Mouse (Mus musculus): ENCODE data around the gene Retreg3. TPM values are rescaled to one million over a fixed set of nuclear protein-coding genes. Genes with fewer than 3 reads are reported as not detected.

Gene Retreg3
- polyA plus RNA-seq, 1 experiment from 2014 or later: 14.6 TPM

- Histone ChIP-seq H3K4me1 (peaks cover 52% of the 10 kb centered on the region), H3K36me3 (replicated peaks) (no peaks in the 10 kb centered on the region), H3K4me3 (no peak overlapping the region), H3K9me3 (no peaks in the 10 kb centered on the region), H3K27ac (no peak overlapping the region), H3K27me3 (ENCODE audit: poor library complexity, severe bottlenecking) (peaks cover 34% of the 10 kb centered on the region)
- 88% methylated on average over 10 of the region's 10 CpGs for WGBS
- no peak for DNase-seq (ENCODE audit: extremely low spot score, low spot score)
Measured at GRCm38 (mm10) chr11:101142215-101142967, 22.7 kb upstream of the Retreg3 start.

DNA sequence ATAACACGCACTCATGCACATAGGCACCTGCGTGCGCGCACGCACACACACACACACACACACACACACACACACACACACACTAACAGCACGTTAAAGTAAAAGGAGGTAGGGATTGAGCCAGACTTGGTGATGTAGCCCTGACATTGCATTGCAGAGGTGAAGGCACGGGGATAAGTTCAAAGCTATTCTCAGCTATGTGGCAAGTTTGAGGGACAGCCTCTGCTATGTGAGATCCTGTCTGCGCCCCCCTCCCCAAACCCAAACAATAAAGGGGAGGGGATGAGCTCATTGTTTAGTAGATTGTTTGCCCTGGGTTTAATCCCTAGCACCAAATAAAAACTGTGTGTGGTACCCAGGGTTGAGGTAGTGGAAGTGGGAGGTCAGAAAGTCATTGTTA is 21.4 kb upstream of the Retreg3 start:
- 76% methylated on average over 8 of the region's 8 CpGs for whole genome bisulfite sequencing
- Histone ChIP-seq H3K27me3 (ENCODE audit: poor library complexity, severe bottlenecking) (peaks cover 34% of the 10 kb centered on the region), H3K9me3 (no peaks in the 10 kb centered on the region), H3K4me1 (peaks cover 47% of the 10 kb centered on the region), H3K4me3 (peak overlapping the region; percentile 44; the same call in 1 of the 2 replicates), H3K27ac (peak overlapping the region; percentile 84), H3K36me3 (replicated peaks) (no peaks in the 10 kb centered on the region)
- DNase-seq (ENCODE audit: extremely low spot score, low spot score): no peak

GRCm38 (mm10) chr11:101140164-101140819 is 20.6 kb upstream of the Retreg3 start:
- H3K9me3 ChIP-seq: no peaks in the 10 kb centered on the region
- peaks cover 34% of the 10 kb centered on the region for H3K27me3 ChIP-seq (ENCODE audit: poor library complexity, severe bottlenecking)
- peak overlapping the region; percentile 44 for H3K4me3 ChIP-seq
- peaks cover 47% of the 10 kb centered on the region for H3K4me1 ChIP-seq
- H3K27ac ChIP-seq: peak overlapping the region; percentile 84
- no peaks in the 10 kb centered on the region for H3K36me3 ChIP-seq (replicated peaks)
- peak; percentile 25 for DNase-seq (ENCODE audit: extremely low spot score, low spot score)
- WGBS: 51% methylated on average over 27 of the region's 27 CpGs

DNA sequence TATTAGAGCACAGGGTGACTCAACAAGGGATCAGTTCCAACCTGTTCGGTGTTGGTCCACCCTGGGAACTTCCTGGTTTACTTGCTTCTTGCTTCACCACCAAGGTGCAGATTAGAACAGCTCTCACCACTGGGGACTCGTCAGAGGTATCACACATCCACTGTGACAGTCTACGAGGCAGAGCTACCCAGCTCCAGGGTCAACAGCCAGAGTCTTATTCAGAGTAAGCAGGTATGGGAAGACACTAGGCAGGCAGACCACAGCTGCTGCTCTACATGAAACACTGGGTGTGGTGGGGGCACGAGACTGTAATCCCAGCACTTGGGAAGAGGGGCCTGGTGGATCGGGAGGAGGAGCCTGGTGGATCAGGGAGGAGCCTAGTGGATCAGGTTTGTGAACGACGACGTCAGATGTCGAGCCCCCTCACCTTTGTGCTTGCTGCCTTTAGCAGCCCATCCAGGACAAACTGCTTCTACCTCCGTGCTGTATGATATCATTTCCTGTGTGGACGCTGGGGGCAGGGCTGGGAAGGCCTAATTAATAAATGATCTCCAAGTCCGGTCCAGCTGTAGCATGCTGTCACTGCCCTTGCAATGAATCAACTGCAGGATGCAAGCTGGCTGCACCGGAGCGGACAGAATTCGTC is 19.0 kb upstream of the Retreg3 start:
- no peaks in the 10 kb centered on the region for H3K9me3 ChIP-seq
- H3K36me3 ChIP-seq (replicated peaks): no peaks in the 10 kb centered on the region
- 29% methylated on average over 15 of the region's 15 CpGs for WGBS
- peaks cover 42% of the 10 kb centered on the region for H3K4me1 ChIP-seq
- peak overlapping the region; percentile 74 for H3K27ac ChIP-seq
- peaks cover 34% of the 10 kb centered on the region for H3K27me3 ChIP-seq (ENCODE audit: poor library complexity, severe bottlenecking)
- peak; percentile 56 for DNase-seq (ENCODE audit: extremely low spot score, low spot score)
- H3K4me3 ChIP-seq: peak overlapping the region; percentile 36

DNA sequence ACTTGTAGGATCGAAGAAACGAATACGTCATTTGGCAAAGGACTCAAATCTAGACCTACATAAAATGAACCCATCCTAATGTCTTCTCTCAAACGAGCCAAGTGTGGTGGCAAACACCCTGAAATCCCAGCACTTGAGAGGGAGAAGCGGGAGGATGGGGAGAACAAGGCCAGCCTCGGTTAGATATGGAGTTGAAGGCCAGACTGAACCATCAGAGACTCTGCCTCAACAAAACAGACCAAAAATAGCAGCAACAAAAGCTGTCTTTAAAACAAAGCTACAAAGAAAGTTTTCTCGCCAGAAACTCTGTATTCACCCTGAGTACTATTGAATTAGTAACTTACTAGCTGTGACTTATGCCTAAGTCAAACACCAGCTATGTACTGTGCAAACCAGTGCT is 17.3 kb upstream of the Retreg3 start:
- no peak for DNase-seq (ENCODE audit: extremely low spot score, low spot score)
- no peaks in the 10 kb centered on the region for H3K36me3 ChIP-seq (replicated peaks)
- H3K4me1 ChIP-seq: peaks cover 37% of the 10 kb centered on the region
- H3K27me3 ChIP-seq (ENCODE audit: poor library complexity, severe bottlenecking): peaks cover 30% of the 10 kb centered on the region
- no peak overlapping the region for H3K4me3 ChIP-seq
- H3K9me3 ChIP-seq: no peaks in the 10 kb centered on the region
- WGBS: 84% methylated on average over 7 of the region's 7 CpGs
- H3K27ac ChIP-seq: no peak overlapping the region

- H3K27ac ChIP-seq: no peak overlapping the region
- no peaks in the 10 kb centered on the region for H3K9me3 ChIP-seq
- H3K27me3 ChIP-seq (ENCODE audit: poor library complexity, severe bottlenecking): 0 out of 2 replicates have a peak, but pooled peaks cover 6% of the 10 kb centered on the region
- DNase-seq (ENCODE audit: extremely low spot score, low spot score): no peak
- 87% methylated on average over 13 of the region's 13 CpGs for WGBS
- no peak overlapping the region for H3K4me3 ChIP-seq
- H3K4me1 ChIP-seq: peaks cover 17% of the 10 kb centered on the region
- no peaks in the 10 kb centered on the region for H3K36me3 ChIP-seq (replicated peaks)
Measured at GRCm38 (mm10) chr11:101134217-101134865, 14.6 kb upstream of the Retreg3 start.

- Histone ChIP-seq H3K27ac (no peak overlapping the region), H3K27me3 (ENCODE audit: poor library complexity, severe bottlenecking) (no peaks in the 10 kb centered on the region), H3K4me3 (no peak overlapping the region), H3K4me1 (peaks cover 7% of the 10 kb centered on the region), H3K36me3 (replicated peaks) (no peaks in the 10 kb centered on the region), H3K9me3 (no peaks in the 10 kb centered on the region)
- WGBS: 83% methylated on average over 12 of the region's 12 CpGs
- DNase-seq (ENCODE audit: extremely low spot score, low spot score): no peak
Measured at GRCm38 (mm10) chr11:101133037-101133436, 13.3 kb upstream of the Retreg3 start.

GRCm38 (mm10) chr11:101131701-101132100 is 12.0 kb upstream of the Retreg3 start:
- Histone ChIP-seq H3K27ac (no peak overlapping the region), H3K27me3 (ENCODE audit: poor library complexity, severe bottlenecking) (no peaks in the 10 kb centered on the region), H3K4me1 (peaks cover 7% of the 10 kb centered on the region), H3K36me3 (replicated peaks) (peaks cover 10% of the 10 kb centered on the region), H3K4me3 (no peak overlapping the region), H3K9me3 (peaks cover 7% of the 10 kb centered on the region; the same call in 1 of the 2 replicates)
- DNase-seq (ENCODE audit: extremely low spot score, low spot score): no peak
- WGBS: 89% methylated on average over 6 of the region's 6 CpGs

DNA sequence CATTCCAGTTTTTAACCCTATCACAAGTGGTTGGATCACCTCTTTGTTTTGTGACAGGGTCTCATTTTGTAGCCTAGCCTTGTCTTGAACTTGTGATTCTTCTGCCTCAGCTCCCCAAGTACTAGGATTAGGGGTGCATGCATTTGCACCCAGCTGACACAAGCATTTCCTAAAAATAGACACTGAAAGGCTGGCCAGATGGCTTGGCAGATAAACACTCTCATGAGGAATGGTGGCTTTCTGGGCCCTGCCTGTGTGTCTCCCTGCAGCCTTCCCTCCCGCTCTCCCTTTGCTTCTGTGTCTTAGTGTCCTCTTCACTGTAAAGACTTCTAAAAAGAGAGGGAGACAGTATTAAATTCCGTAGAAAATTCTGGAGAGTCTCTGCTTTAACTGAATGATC is 11.5 kb upstream of the Retreg3 start:
- no peaks in the 10 kb centered on the region for H3K27me3 ChIP-seq (ENCODE audit: poor library complexity, severe bottlenecking)
- WGBS: 82% methylated on average over 2 of the region's 2 CpGs
- no peak overlapping the region for H3K27ac ChIP-seq
- H3K4me1 ChIP-seq: peaks cover 7% of the 10 kb centered on the region
- H3K4me3 ChIP-seq: no peak overlapping the region
- peaks cover 15% of the 10 kb centered on the region for H3K36me3 ChIP-seq (replicated peaks)
- DNase-seq (ENCODE audit: extremely low spot score, low spot score): no peak
- peaks cover 12% of the 10 kb centered on the region; the same call in 1 of the 2 replicates for H3K9me3 ChIP-seq

DNA sequence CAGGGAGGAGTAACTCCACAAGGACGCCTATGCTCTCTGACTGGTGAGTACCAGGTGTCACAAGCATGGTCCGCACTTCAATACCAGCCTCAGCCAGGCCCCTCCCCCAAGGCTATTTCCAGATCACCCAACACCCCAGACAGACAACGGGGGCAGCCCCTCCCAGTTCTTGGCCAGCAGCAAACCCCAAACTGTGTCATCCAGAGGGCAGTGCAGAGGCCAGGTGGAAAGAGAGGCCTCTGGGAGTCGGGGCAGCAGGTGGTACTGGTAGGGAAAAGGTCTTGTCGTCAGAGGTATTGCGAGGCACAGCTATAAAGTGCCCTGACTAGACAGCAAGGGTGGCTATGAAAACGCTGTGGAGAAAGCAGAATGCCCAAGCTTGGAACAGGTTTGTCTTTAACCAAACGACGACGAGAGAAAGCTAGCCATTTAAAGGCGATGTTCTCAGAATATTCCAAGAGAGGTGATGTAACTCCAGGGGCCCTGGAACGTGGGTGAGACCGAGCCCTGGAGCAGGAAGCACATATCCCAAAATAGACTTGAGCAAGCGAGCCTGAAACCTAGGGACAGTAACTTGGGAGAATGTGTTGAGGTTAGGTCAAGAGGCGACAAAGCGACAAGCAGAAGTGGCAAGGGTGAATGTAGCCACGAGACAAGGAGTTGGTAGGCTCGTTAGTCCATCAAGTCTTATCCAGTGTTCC is 10.5 kb upstream of the Retreg3 start:
- WGBS: 59% methylated on average over 18 of the region's 18 CpGs
- Histone ChIP-seq H3K36me3 (replicated peaks) (peaks cover 25% of the 10 kb centered on the region), H3K27ac (no peak overlapping the region), H3K27me3 (ENCODE audit: poor library complexity, severe bottlenecking) (no peaks in the 10 kb centered on the region), H3K9me3 (peaks cover 13% of the 10 kb centered on the region; the same call in 1 of the 2 replicates), H3K4me1 (peaks cover 7% of the 10 kb centered on the region), H3K4me3 (no peak overlapping the region)
- no peak for DNase-seq (ENCODE audit: extremely low spot score, low spot score)

DNA sequence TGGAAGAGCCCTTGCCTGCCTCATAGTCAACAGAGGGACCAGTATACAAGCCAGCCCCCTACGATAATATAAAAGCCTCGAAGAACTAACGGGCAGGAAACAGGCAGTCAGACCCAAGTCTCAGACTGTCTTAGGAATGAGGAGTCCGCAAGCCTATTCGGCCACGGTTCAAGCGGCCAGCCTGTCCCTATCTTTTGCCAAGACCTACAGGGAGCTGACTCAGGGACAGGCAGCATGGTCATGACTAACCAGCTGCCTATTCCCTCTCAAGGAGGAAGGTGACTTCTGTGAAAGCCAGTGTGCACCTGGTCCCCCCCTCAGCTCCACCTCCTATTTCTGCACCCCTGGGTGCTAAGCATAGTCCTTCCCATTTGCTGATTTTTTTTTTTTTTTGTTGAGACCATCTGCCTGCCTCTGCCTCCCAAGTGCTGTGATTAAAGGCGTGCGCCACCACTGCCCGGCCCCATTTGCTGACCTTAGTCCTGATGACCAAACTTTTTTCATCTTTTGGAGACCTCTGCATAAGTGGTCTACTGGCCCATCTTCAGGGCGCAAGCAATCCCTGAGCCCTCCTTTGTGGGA is 9.4 kb upstream of the Retreg3 start:
- Histone ChIP-seq H3K4me3 (no peak overlapping the region), H3K36me3 (replicated peaks) (peaks cover 35% of the 10 kb centered on the region), H3K27ac (no peak overlapping the region), H3K9me3 (peaks cover 13% of the 10 kb centered on the region; the same call in 1 of the 2 replicates), H3K27me3 (ENCODE audit: poor library complexity, severe bottlenecking) (no peaks in the 10 kb centered on the region), H3K4me1 (peaks cover 7% of the 10 kb centered on the region)
- 90% methylated on average over 11 of the region's 11 CpGs for WGBS
- DNase-seq (ENCODE audit: extremely low spot score, low spot score): no peak

DNA sequence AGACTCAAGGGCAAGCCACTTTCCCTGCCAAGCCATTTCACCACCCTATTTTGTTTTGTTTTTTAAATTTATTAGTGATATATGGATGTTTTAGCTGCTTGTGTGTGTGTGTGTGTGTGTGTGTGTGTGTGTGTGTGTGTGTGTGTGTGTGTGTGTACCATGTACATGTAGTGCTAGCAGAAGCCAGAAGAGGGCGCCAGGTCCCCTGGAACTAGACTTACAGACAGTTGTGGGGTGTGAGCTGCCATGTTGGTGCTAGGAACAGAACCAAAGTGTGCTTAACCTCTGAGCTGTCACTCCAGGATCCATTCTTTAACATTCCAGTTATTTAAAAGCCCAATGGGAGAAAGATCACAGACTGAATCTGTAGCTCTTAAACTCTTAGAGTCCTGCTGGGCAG is 7.4 kb upstream of the Retreg3 start:
- Histone ChIP-seq H3K4me3 (no peak overlapping the region), H3K4me1 (peaks cover 7% of the 10 kb centered on the region), H3K36me3 (replicated peaks) (peaks cover 56% of the 10 kb centered on the region), H3K27me3 (ENCODE audit: poor library complexity, severe bottlenecking) (no peaks in the 10 kb centered on the region), H3K27ac (no peak overlapping the region), H3K9me3 (peaks cover 13% of the 10 kb centered on the region; the same call in 1 of the 2 replicates)
- no peak for DNase-seq (ENCODE audit: extremely low spot score, low spot score)
- 85% methylated on average over 1 of the region's 1 CpGs for WGBS
